In genomic region chr8:88571434-88572184, GRCm38 (mm10) we compare ENCODE assay signal across 10 mouse cellular contexts. TPM values are rescaled to one million over a fixed set of nuclear protein-coding genes. Genes with fewer than 3 reads are reported as not detected.
A peak's percentile ranks its signal among the peaks of the same experiment; 100 is the strongest.
DNase-seq lines count a peak whose midpoint lies in the region; ATAC-seq and TF ChIP-seq lines count a peak whose summit lies in the region.
"Had no signal": no experiment of that assay in that cellular context is flagged by ENCODE, and none has a peak within 500 bp of the region (broad histone marks: within the 10 kb centered on the region; RNA-seq: fewer than 3 reads in every experiment).

No protein-coding gene starts in this region.

- WGBS in heart, embryonic 15.5 days: 53% methylated on average over 14 of the region's 14 CpGs
- WGBS in cerebellum, adult 2 months: 44% methylated on average over 14 of the region's 14 CpGs
- WGBS in liver, embryonic 12.5 days (ENCODE audit: insufficient replicate concordance): 59% methylated on average over 14 of the region's 14 CpGs

- no peak overlapping the region for H3K4me2 ChIP-seq in heart, embryonic 15.5 days
- no peak overlapping the region for H3K4me2 ChIP-seq in liver, embryonic 12.5 days
- H3K4me2 ChIP-seq: midbrain, embryonic 12.5 days had no signal

- no peak for TF ChIP-seq CTCF in cerebellum, adult 2 months (IDR thresholded peaks at IDR 0.05; ENCODE audit: borderline replicate concordance, insufficient read depth, low read depth, low read length)

- no peak for DNase-seq in heart, postnatal 10 days
- DNase-seq in 3T3-L1 (ENCODE audit: low read depth, low spot score): peak; percentile 89
- DNase-seq in cerebellum, adult 2 months: peak; percentile 65 to 80
- DNase-seq in heart, postnatal 4 days: peak; percentile 56
- DNase-seq in thymus, postnatal 14 days: no peak
- DNase-seq: thymus, postnatal 4 days had no signal

- no peaks in the 10 kb centered on the region for H3K9me3 ChIP-seq in heart, embryonic 15.5 days (replicated peaks)
- H3K9me3 ChIP-seq in liver, embryonic 12.5 days (replicated peaks): no peaks in the 10 kb centered on the region
- H3K9me3 ChIP-seq: midbrain, embryonic 12.5 days had no signal

- no peak overlapping the region for H3K9ac ChIP-seq in heart, embryonic 15.5 days
- H3K9ac ChIP-seq in liver, embryonic 12.5 days: no peak overlapping the region
- H3K9ac ChIP-seq: midbrain, embryonic 12.5 days had no signal

- H3K36me3 ChIP-seq in heart, embryonic 15.5 days: no peaks in the 10 kb centered on the region
- H3K36me3 ChIP-seq in liver, embryonic 12.5 days: no peaks in the 10 kb centered on the region

- H3K4me1 ChIP-seq in heart, embryonic 15.5 days (replicated peaks): peaks cover 90% of the 10 kb centered on the region
- peaks cover 9% of the 10 kb centered on the region for H3K4me1 ChIP-seq in cerebellum, adult 2 months (ENCODE audit: control insufficient read depth, insufficient read depth, low read length)
- H3K4me1 ChIP-seq in liver, embryonic 12.5 days: peaks cover 29% of the 10 kb centered on the region

- ATAC-seq in heart, embryonic 15.5 days (replicated peaks; ENCODE audit: insufficient number of reproducible peaks, insufficient read depth, low FRiP score, low read depth): no peak; the same call in 1 of the 2 replicates
- ATAC-seq in inflammation-experienced regulatory T-cells, adult 6 months: no peak
- ATAC-seq in liver, embryonic 12.5 days: no peak

- H3K27ac ChIP-seq in heart, embryonic 15.5 days: peak overlapping the region; percentile 94
- no peak overlapping the region for H3K27ac ChIP-seq in cerebellum, adult 2 months (ENCODE audit: insufficient read depth, low read length)
- H3K27ac ChIP-seq in liver, embryonic 12.5 days: no peak overlapping the region

- TF ChIP-seq POLR2A in cerebellum, adult 2 months (IDR thresholded peaks at IDR 0.05; ENCODE audit: borderline replicate concordance, insufficient read depth, low read length): no peak

- intact Hi-C loops in heart, postnatal 10 days (cut with DNase I): no loop called here

- H3K4me3 ChIP-seq in heart, embryonic 15.5 days: no peak overlapping the region
- H3K4me3 ChIP-seq in cerebellum, adult 2 months (replicated peaks; ENCODE audit: insufficient read depth, low read depth, low read length): no peak overlapping the region
- no peak overlapping the region for H3K4me3 ChIP-seq in liver, embryonic 12.5 days
- H3K4me3 ChIP-seq: midbrain, embryonic 12.5 days had no signal

- no peaks in the 10 kb centered on the region for H3K27me3 ChIP-seq in heart, embryonic 15.5 days
- no peaks in the 10 kb centered on the region for H3K27me3 ChIP-seq in cerebellum, adult 2 months (ENCODE audit: control insufficient read depth, insufficient read depth, low read length)
- H3K27me3 ChIP-seq in liver, embryonic 12.5 days (replicated peaks): no peaks in the 10 kb centered on the region
- H3K27me3 ChIP-seq: midbrain, embryonic 12.5 days had no signal

RNA-seq across cellular contexts. Expression of gene Nkd1, which starts 50.5 kb away (rescaled TPM):
- polyA plus RNA-seq in heart, embryonic 15.5 days (2015; fragmentation: Nextera tagmentation; extraction: Ambion mirVana): 14.6 and 19.5 TPM in 2 replicates
- 1 to 10 TPM; 5.1 to 5.4 TPM for total RNA-seq in heart, postnatal 10 days (2021)
- 19.4 and 21.5 TPM in 2 replicates for polyA plus RNA-seq in cerebellum, adult 2 months (2012; rRNA removed)
- total RNA-seq in heart, postnatal 4 days (2021): 10 to 100 TPM in 1 of 2 experiments, 1 to 10 TPM in 1; 8.7 to 10.2 TPM
- not detected for polyA plus RNA-seq in inflammation-experienced regulatory T-cells, adult 6 months (2017; shearing (Covaris generic))
- 4.3 and 5.5 TPM in 2 replicates for polyA plus RNA-seq in liver, embryonic 12.5 days (2016; fragmentation: Nextera tagmentation; extraction: Ambion mirVana)

Comparison
In these comparisons a context has a peak if more than half of its experiments do, and no peak if none do; other contexts are left out.
1. DNase-seq: peak in 3T3-L1 (single experiment), cerebellum, adult 2 months (2 of 2) and heart, postnatal 4 days (single experiment); none in heart, postnatal 10 days (0 of 2) and thymus, postnatal 14 days (single experiment).